Mouse (Mus musculus): Measurements from ENCODE around the gene Ift122. TPM values are rescaled to one million over a fixed set of nuclear protein-coding genes. Genes with fewer than 3 reads are reported as not detected.

The Ift122 gene
- polyA plus RNA-seq, 1 experiment from 2014 or later: 20.4 TPM

DNA sequence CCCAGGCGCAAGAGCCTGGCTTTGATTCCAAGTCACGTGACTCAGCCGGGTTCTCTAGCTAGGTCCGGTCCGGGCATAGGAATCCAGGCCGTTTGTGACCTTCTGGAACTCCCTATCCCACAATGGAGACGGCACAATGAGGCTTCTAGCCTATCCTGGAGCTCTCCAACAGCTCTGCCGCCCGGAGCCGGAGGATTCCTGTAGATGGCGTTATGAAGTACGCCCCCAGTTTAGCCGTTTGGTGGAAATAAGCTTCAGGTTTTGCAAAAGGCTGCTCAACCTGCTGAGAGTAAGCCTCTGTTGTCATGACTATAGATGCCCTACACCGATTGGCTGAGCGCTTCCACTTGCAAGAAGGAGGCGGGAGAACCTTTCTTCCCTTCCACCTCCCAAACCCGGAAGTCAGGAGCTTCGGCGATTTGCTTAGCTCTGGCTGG lies 15.1 kb upstream of the Ift122 start, which contains the start of gene Efcab12:
Gene Efcab12 (minus strand): TSS at position 252 of the 437 bp plus-strand sequence.
- DNase-seq (ENCODE audit: low spot score) (peak; percentile 94), ATAC-seq (ENCODE audit: low read depth) (peak; percentile 94)
- Histone ChIP-seq H3K9ac (ENCODE audit: low read depth, low read length) (peak within 1 kb of the TSS; percentile 47), H3K27me3 (replicated peaks; ENCODE audit: control insufficient read depth, insufficient read depth, low read length) (no peaks in the 10 kb centered on the region), H3K36me3 (ENCODE audit: control insufficient read depth, insufficient read depth, low read length) (peaks cover 20% of the 10 kb centered on the region), H3K4me2 (ENCODE audit: low read depth, low read length) (peak within 1 kb of the TSS; percentile 63), H3K4me1 (ENCODE audit: control insufficient read depth, insufficient read depth, low read length) (no peaks in the 10 kb centered on the region), H3K4me3 (ENCODE audit: low read depth, low read length) (peak within 1 kb of the TSS; percentile 29), H3K27ac (replicated peaks; ENCODE audit: low read depth, low read length) (no peak within 1 kb of the TSS), H3K9me3 (ENCODE audit: control insufficient read depth, low read length) (no peaks in the 10 kb centered on the region)
- WGBS: 1% methylated on average over 19 of the region's 19 CpGs

- no peak for ATAC-seq (ENCODE audit: low read depth)
- Histone ChIP-seq H3K27ac (replicated peaks; ENCODE audit: low read depth, low read length) (no peak overlapping the region), H3K9ac (ENCODE audit: low read depth, low read length) (no peak overlapping the region), H3K4me2 (ENCODE audit: low read depth, low read length) (peak overlapping the region; percentile 63), H3K27me3 (replicated peaks; ENCODE audit: control insufficient read depth, insufficient read depth, low read length) (no peaks in the 10 kb centered on the region), H3K36me3 (ENCODE audit: control insufficient read depth, insufficient read depth, low read length) (peaks cover 23% of the 10 kb centered on the region), H3K4me3 (ENCODE audit: low read depth, low read length) (peak overlapping the region; percentile 29; the same call in 1 of the 2 replicates), H3K4me1 (ENCODE audit: control insufficient read depth, insufficient read depth, low read length) (no peaks in the 10 kb centered on the region), H3K9me3 (ENCODE audit: control insufficient read depth, low read length) (no peaks in the 10 kb centered on the region)
- no peak for DNase-seq (ENCODE audit: low spot score)
- 65% methylated on average over 5 of the region's 5 CpGs for WGBS
Observed at GRCm38 (mm10) chr6:115838745-115839144, 14.5 kb upstream of the Ift122 start.

- H3K27me3 ChIP-seq (replicated peaks; ENCODE audit: control insufficient read depth, insufficient read depth, low read length): no peaks in the 10 kb centered on the region
Observed at GRCm38 (mm10) chr6:115845006-115845405, 8.3 kb upstream of the Ift122 start.

GRCm38 (mm10) chr6:115846640-115847411 lies 6.4 kb upstream of the Ift122 start:
- DNase-seq (ENCODE audit: low spot score) (peak; percentile 56), ATAC-seq (ENCODE audit: low read depth) (peak; percentile 68; the same call in 1 of the 2 replicates)
- WGBS: 48% methylated on average over 6 of the region's 8 CpGs
- 0 out of 2 replicates have a peak, but pooled peaks cover 1% of the 10 kb centered on the region for H3K4me1 ChIP-seq (ENCODE audit: control insufficient read depth, insufficient read depth, low read length)
- H3K9ac ChIP-seq (ENCODE audit: low read depth, low read length): no peak overlapping the region
- H3K9me3 ChIP-seq (ENCODE audit: control insufficient read depth, low read length): no peaks in the 10 kb centered on the region
- no peak overlapping the region for H3K4me2 ChIP-seq (ENCODE audit: low read depth, low read length)
- H3K27me3 ChIP-seq (replicated peaks; ENCODE audit: control insufficient read depth, insufficient read depth, low read length): no peaks in the 10 kb centered on the region
- peaks cover 52% of the 10 kb centered on the region for H3K36me3 ChIP-seq (ENCODE audit: control insufficient read depth, insufficient read depth, low read length)
- no peak overlapping the region for H3K4me3 ChIP-seq (ENCODE audit: low read depth, low read length)
- H3K27ac ChIP-seq (replicated peaks; ENCODE audit: low read depth, low read length): no peak overlapping the region

More at GRCm38 (mm10) chr6:115845006-115845405, 8.3 kb upstream of the Ift122 start:
- Histone ChIP-seq H3K4me1 (ENCODE audit: control insufficient read depth, insufficient read depth, low read length) (no peaks in the 10 kb centered on the region), H3K27ac (replicated peaks; ENCODE audit: low read depth, low read length) (no peak overlapping the region), H3K9ac (ENCODE audit: low read depth, low read length) (no peak overlapping the region), H3K9me3 (ENCODE audit: control insufficient read depth, low read length) (no peaks in the 10 kb centered on the region), H3K4me2 (ENCODE audit: low read depth, low read length) (no peak overlapping the region), H3K4me3 (ENCODE audit: low read depth, low read length) (no peak overlapping the region), H3K36me3 (ENCODE audit: control insufficient read depth, insufficient read depth, low read length) (peaks cover 51% of the 10 kb centered on the region)
- 95% methylated on average over 4 of the region's 4 CpGs for WGBS
- ATAC-seq (ENCODE audit: low read depth): no peak
- no peak for DNase-seq (ENCODE audit: low spot score)

DNA sequence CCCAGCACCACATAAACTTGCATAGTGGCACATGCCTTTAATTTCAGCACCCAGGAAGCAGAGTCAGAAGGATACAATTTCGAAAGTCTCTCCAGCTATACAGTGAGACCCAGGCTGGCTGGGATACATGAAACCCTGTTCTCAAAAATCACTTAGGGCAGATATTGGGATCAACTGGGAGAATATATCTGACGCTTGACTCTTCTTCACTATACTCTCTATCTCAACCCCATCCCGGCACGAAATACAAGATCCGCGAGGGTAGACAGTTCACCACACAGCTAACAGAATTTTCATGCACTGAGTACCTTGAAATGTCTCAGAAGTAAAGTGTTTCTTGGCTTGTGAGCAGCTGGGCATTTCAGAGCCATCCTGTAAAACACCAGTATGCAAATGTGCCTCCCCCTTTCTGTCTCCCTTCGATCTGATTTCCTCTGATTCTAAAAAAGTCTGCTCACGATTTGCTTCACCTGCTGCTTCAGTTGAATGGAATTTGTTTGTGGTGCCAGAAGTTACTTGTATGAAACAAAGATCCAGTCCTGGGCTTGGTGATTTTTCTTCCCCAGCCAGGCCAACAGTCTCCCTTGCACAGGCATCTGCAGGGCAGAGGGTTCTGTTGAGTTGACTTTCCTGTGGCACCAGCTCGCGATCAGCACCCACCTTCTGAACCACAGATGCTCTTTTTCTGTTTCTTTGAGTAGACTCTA lies 4.5 kb upstream of the Ift122 start:
- Histone ChIP-seq H3K27me3 (replicated peaks; ENCODE audit: control insufficient read depth, insufficient read depth, low read length) (no peaks in the 10 kb centered on the region), H3K9ac (ENCODE audit: low read depth, low read length) (0 out of 2 replicates have a peak overlapping the region, but pooled peaks have one; percentile 10)

GRCm38 (mm10) chr6:115852446-115853090 lies 702 bp upstream of the Ift122 start:
- Histone ChIP-seq H3K4me2 (ENCODE audit: low read depth, low read length) (peak overlapping the region; percentile 76), H3K36me3 (ENCODE audit: control insufficient read depth, insufficient read depth, low read length) (peaks cover 15% of the 10 kb centered on the region), H3K4me3 (ENCODE audit: low read depth, low read length) (peak overlapping the region; percentile 63), H3K27ac (replicated peaks; ENCODE audit: low read depth, low read length) (peak overlapping the region; percentile 85), H3K4me1 (ENCODE audit: control insufficient read depth, insufficient read depth, low read length) (peaks cover 14% of the 10 kb centered on the region), H3K9me3 (ENCODE audit: control insufficient read depth, low read length) (no peaks in the 10 kb centered on the region), H3K9ac (ENCODE audit: low read depth, low read length) (peak overlapping the region; percentile 73), H3K27me3 (replicated peaks; ENCODE audit: control insufficient read depth, insufficient read depth, low read length) (no peaks in the 10 kb centered on the region)
- ATAC-seq (ENCODE audit: low read depth) (no peak), DNase-seq (ENCODE audit: low spot score) (no peak)
- WGBS: 5% methylated on average over 20 of the region's 20 CpGs

More for the DNA sequence above, 4.5 kb upstream of the Ift122 start:
- no peak for DNase-seq (ENCODE audit: low spot score)
- H3K9me3 ChIP-seq (ENCODE audit: control insufficient read depth, low read length): no peaks in the 10 kb centered on the region
- no peak overlapping the region for H3K4me2 ChIP-seq (ENCODE audit: low read depth, low read length)
- WGBS: 85% methylated on average over 10 of the region's 10 CpGs
- peaks cover 9% of the 10 kb centered on the region for H3K4me1 ChIP-seq (ENCODE audit: control insufficient read depth, insufficient read depth, low read length)
- peaks cover 34% of the 10 kb centered on the region for H3K36me3 ChIP-seq (ENCODE audit: control insufficient read depth, insufficient read depth, low read length)
- ATAC-seq (ENCODE audit: low read depth): no peak
- H3K27ac ChIP-seq (replicated peaks; ENCODE audit: low read depth, low read length): no peak overlapping the region
- no peak overlapping the region for H3K4me3 ChIP-seq (ENCODE audit: low read depth, low read length)

- no peaks in the 10 kb centered on the region for H3K27me3 ChIP-seq (replicated peaks; ENCODE audit: control insufficient read depth, insufficient read depth, low read length)
- H3K4me3 ChIP-seq (ENCODE audit: low read depth, low read length): peak overlapping the region; percentile 63
- H3K4me1 ChIP-seq (ENCODE audit: control insufficient read depth, insufficient read depth, low read length): peaks cover 14% of the 10 kb centered on the region
- ATAC-seq (ENCODE audit: low read depth) (no peak), DNase-seq (ENCODE audit: low spot score) (no peak)
- peak overlapping the region; percentile 66 for H3K9ac ChIP-seq (ENCODE audit: low read depth, low read length)
- 40% methylated on average over 7 of the region's 7 CpGs for WGBS
- H3K9me3 ChIP-seq (ENCODE audit: control insufficient read depth, low read length): no peaks in the 10 kb centered on the region
- peaks cover 7% of the 10 kb centered on the region; the same call in 1 of the 2 replicates for H3K36me3 ChIP-seq (ENCODE audit: control insufficient read depth, insufficient read depth, low read length)
- peak overlapping the region; percentile 62 for H3K4me2 ChIP-seq (ENCODE audit: low read depth, low read length)
- H3K27ac ChIP-seq (replicated peaks; ENCODE audit: low read depth, low read length): peak overlapping the region; percentile 85
Observed at GRCm38 (mm10) chr6:115853985-115854384, 715 bp downstream of the Ift122 start.

DNA sequence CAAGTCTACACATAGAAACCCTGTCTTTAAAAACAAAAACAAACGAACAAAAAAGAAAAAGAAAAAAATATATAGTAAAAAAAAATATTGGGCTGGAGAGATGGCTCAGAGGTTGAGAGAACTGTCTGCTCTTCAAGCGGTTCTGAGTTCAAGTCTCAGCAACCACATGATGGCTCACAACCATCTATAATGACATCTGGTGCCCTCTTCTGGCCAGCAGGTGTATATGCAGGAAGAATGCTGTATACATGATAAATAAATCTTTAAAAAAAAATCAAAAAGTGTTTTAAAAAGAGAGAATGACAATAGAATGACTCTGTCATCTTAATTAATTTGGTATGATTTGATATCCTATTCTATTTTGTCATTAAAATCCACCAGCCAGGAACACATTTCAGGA lies 1.2 kb downstream of the Ift122 start:
- H3K9ac ChIP-seq (ENCODE audit: low read depth, low read length): no peak overlapping the region
- H3K27ac ChIP-seq (replicated peaks; ENCODE audit: low read depth, low read length): peak overlapping the region; percentile 85; the same call in 1 of the 2 replicates
- no peak for DNase-seq (ENCODE audit: low spot score)
- 67% methylated on average over 2 of the region's 2 CpGs for WGBS
- H3K36me3 ChIP-seq (ENCODE audit: control insufficient read depth, insufficient read depth, low read length): 0 out of 2 replicates have a peak, but pooled peaks cover 7% of the 10 kb centered on the region
- peaks cover 14% of the 10 kb centered on the region for H3K4me1 ChIP-seq (ENCODE audit: control insufficient read depth, insufficient read depth, low read length)
- H3K4me2 ChIP-seq (ENCODE audit: low read depth, low read length): no peak overlapping the region
- H3K4me3 ChIP-seq (ENCODE audit: low read depth, low read length): no peak overlapping the region
- no peaks in the 10 kb centered on the region for H3K27me3 ChIP-seq (replicated peaks; ENCODE audit: control insufficient read depth, insufficient read depth, low read length)
- no peaks in the 10 kb centered on the region for H3K9me3 ChIP-seq (ENCODE audit: control insufficient read depth, low read length)
- ATAC-seq (ENCODE audit: low read depth): no peak
